In the genomic region with DNA sequence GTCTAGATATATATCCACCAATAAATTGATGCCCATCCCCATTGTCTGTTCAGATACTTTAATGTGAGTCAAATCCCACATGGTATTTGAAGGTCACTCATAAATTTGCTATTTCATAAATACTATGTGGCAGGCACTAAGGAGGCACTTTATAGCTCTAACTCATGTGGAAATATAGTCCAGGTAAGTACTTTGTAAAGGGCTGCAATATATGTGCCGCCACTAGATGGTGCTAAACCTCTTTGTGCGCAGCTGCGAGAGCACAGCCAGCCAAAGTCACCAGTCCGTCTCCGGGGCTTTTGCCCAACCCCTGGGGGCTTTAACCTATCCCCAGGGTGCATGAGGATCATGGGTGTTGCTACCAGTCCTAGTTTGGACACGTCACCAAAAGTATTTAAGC, we compare ENCODE assay signal across 11 mouse cellular contexts. TPM values are rescaled to one million over a fixed set of nuclear protein-coding genes. Genes with fewer than 3 reads are reported as not detected.
DNase-seq lines count a peak whose midpoint lies in the region; ATAC-seq and TF ChIP-seq lines count a peak whose summit lies in the region.
"Not testable (repeated sequence)": the region's sequence is repeated elsewhere in the genome, so short reads cannot be mapped to it uniquely, and the experiment has no call there.
"Had no signal": no experiment of that assay in that cellular context is flagged by ENCODE, and none has a peak within 500 bp of the region (broad histone marks: within the 10 kb centered on the region; RNA-seq: fewer than 3 reads in every experiment).

No protein-coding gene starts in this region.

- H3K9me3 ChIP-seq in heart, embryonic 11.5 days (replicated peaks; ENCODE audit: control insufficient read depth, low read length); intestine, embryonic 16.5 days (ENCODE audit: control insufficient read depth, low read length); lung, postnatal 0 days (ENCODE audit: low read length): not testable (repeated sequence)

- ATAC-seq in heart, embryonic 11.5 days (replicated peaks; ENCODE audit: insufficient number of reproducible peaks, low FRiP score, low TSS enrichment): peak; percentile 18; the same call in 1 of the 2 replicates
- ATAC-seq in intestine, embryonic 16.5 days: peak; percentile 80
- ATAC-seq in lung, postnatal 0 days: not testable (repeated sequence)

- H3K27me3 ChIP-seq in heart, embryonic 11.5 days (ENCODE audit: control insufficient read depth, insufficient read depth, low read length); intestine, embryonic 16.5 days (replicated peaks; ENCODE audit: control insufficient read depth, insufficient read depth, low read length); lung, postnatal 0 days (replicated peaks; ENCODE audit: insufficient read depth, low read length): not testable (repeated sequence)

- H3K4me2 ChIP-seq in heart, embryonic 11.5 days; lung, postnatal 0 days (replicated peaks; ENCODE audit: low read depth, low read length): not testable (repeated sequence)
- H3K4me2 ChIP-seq in intestine, embryonic 16.5 days (ENCODE audit: low read depth, low read length): 0 out of 2 replicates have a peak overlapping the region, but pooled peaks have one; percentile 9

- not testable (repeated sequence) for H3K4me1 ChIP-seq in heart, embryonic 11.5 days (ENCODE audit: control insufficient read depth, insufficient read depth, low read length); intestine, embryonic 16.5 days (ENCODE audit: control insufficient read depth, insufficient read depth, low read length); lung, postnatal 0 days (ENCODE audit: insufficient read depth, low read depth, low read length)

- not testable (repeated sequence) for H3K27ac ChIP-seq in heart, embryonic 11.5 days (ENCODE audit: low read depth, low read length); intestine, embryonic 16.5 days (ENCODE audit: low read length); lung, postnatal 0 days (ENCODE audit: low read length)

- peak; percentile 49 for TF ChIP-seq CTCF in lung, postnatal 0 days (IDR thresholded peaks at IDR 0.05)

- H3K36me3 ChIP-seq in heart, embryonic 11.5 days (ENCODE audit: control insufficient read depth, insufficient read depth, low read length); intestine, embryonic 16.5 days (ENCODE audit: control insufficient read depth, insufficient read depth, low read length); lung, postnatal 0 days (ENCODE audit: insufficient read depth, low read length): not testable (repeated sequence)

- TF ChIP-seq EP300 in lung, postnatal 0 days (IDR thresholded peaks at IDR 0.05): not testable (repeated sequence)

- 3% methylated on average over 4 of the region's 6 CpGs for WGBS in heart, embryonic 11.5 days (ENCODE audit: insufficient replicate concordance)
- WGBS in intestine, embryonic 16.5 days: 3% methylated on average over 4 of the region's 6 CpGs
- 0% methylated on average over 4 of the region's 6 CpGs for WGBS in lung, postnatal 0 days

- not testable (repeated sequence) for H3K4me3 ChIP-seq in heart, embryonic 11.5 days (ENCODE audit: low read depth, low read length); intestine, embryonic 16.5 days (ENCODE audit: low read length); lung, postnatal 0 days (ENCODE audit: low read depth, low read length)

- DNase-seq in adipocyte (ENCODE audit: low spot score): peak; percentile 33
- peak; percentile 34 for DNase-seq in embryo, embryonic 9.5 days (ENCODE audit: extremely low spot score)
- peak; percentile 15 to 28 for DNase-seq in layer of hippocampus, postnatal 14 days (ENCODE audit: low spot score in 2 of 2)
- DNase-seq in lung, postnatal 0 days (ENCODE audit: low spot score): peak; percentile 31
- DNase-seq in retina, embryonic 14.5 days (ENCODE audit: low spot score): peak; percentile 57
- peak; percentile 60 for DNase-seq in urinary bladder, postnatal 14 days (ENCODE audit: low spot score)

- not testable (repeated sequence) for H3K9ac ChIP-seq in heart, embryonic 11.5 days (ENCODE audit: low read depth, low read length); intestine, embryonic 16.5 days (ENCODE audit: low read depth, low read length); lung, postnatal 0 days (replicated peaks; ENCODE audit: low read depth)

RNA-seq across cellular contexts. Expression of a gene that starts 18.8 kb away (rescaled TPM):
- not detected in 2 replicates for polyA plus RNA-seq in heart, embryonic 11.5 days (2014; fragmentation: Nextera tagmentation; extraction: Ambion mirVana)
- 0.24 and 0.37 TPM in 2 replicates for polyA plus RNA-seq in intestine, embryonic 16.5 days (2015; fragmentation: Nextera tagmentation; extraction: Ambion mirVana)
- not detected for total RNA-seq in layer of hippocampus, postnatal 14 days (2021)
- polyA plus RNA-seq in lung, postnatal 0 days (2015; fragmentation: Nextera tagmentation; extraction: Ambion mirVana): 1.9 and 2.0 TPM in 2 replicates
- total RNA-seq: heart, postnatal 25 days; megakaryocyte-erythroid progenitor cell, adult 5-6 weeks had no signal
- polyA plus RNA-seq: embryonic facial prominence, embryonic 11.5 days had no signal
